Mouse (Mus musculus): ENCODE measurements around the gene Poc1b. TPM values are rescaled to one million over a fixed set of nuclear protein-coding genes. Genes with fewer than 3 reads are reported as not detected.

Poc1b gene
- polyA plus RNA-seq, 1 experiment from 2014 or later: 21.1 TPM

GRCm38 (mm10) chr10:99116650-99117615, 10.1 kb downstream of the Poc1b start:
- H3K9me3 ChIP-seq: no peaks in the 10 kb centered on the region
- 84% methylated on average over 16 of the region's 16 CpGs for WGBS
- H3K4me1 ChIP-seq: peaks cover 34% of the 10 kb centered on the region
- no peak overlapping the region for H3K9ac ChIP-seq
- no peak overlapping the region for H3K27ac ChIP-seq
- H3K4me2 ChIP-seq (replicated peaks): no peak overlapping the region
- H3K4me3 ChIP-seq: no peak overlapping the region
- H3K36me3 ChIP-seq: no peaks in the 10 kb centered on the region
- no peak for ATAC-seq (ENCODE audit: insufficient number of reproducible peaks, insufficient read depth, low FRiP score, low TSS enrichment)
- no peaks in the 10 kb centered on the region for H3K27me3 ChIP-seq

DNA sequence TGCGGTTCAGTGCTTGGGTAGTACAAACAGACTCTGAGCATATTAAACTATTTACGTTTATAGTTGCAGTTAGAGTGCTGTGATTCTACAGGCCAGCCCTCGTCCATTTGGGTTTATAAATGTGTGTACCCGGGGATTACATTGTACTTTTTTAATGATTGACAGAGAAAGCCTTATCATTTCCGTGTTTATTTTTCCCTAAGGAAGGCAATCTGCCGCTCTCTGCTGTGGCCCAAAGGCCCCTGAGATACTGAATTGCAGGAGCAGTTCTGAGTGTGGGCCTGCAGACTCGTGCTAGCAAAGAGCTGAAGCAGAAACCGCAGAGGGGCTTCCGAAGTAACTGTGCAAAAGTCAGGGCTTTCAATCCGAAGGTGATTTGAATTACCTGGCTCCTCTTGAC, 11.0 kb downstream of the Poc1b start:
- H3K9me3 ChIP-seq: no peaks in the 10 kb centered on the region
- no peaks in the 10 kb centered on the region for H3K36me3 ChIP-seq
- H3K9ac ChIP-seq: no peak overlapping the region
- no peak overlapping the region for H3K4me3 ChIP-seq
- H3K4me1 ChIP-seq: peaks cover 34% of the 10 kb centered on the region
- 76% methylated on average over 10 of the region's 10 CpGs for WGBS
- ATAC-seq (ENCODE audit: insufficient number of reproducible peaks, insufficient read depth, low FRiP score, low TSS enrichment): no peak
- no peak overlapping the region for H3K4me2 ChIP-seq (replicated peaks)
- H3K27ac ChIP-seq: no peak overlapping the region
- H3K27me3 ChIP-seq: no peaks in the 10 kb centered on the region

GRCm38 (mm10) chr10:99118697-99119096, 11.9 kb downstream of the Poc1b start:
- Histone ChIP-seq H3K27ac (peak overlapping the region; percentile 11; the same call in 1 of the 2 replicates), H3K9ac (no peak overlapping the region), H3K4me3 (no peak overlapping the region), H3K4me1 (peaks cover 31% of the 10 kb centered on the region), H3K27me3 (no peaks in the 10 kb centered on the region), H3K9me3 (no peaks in the 10 kb centered on the region), H3K4me2 (replicated peaks) (0 out of 2 replicates have a peak overlapping the region, but pooled peaks have one; percentile 19), H3K36me3 (no peaks in the 10 kb centered on the region)
- 38% methylated on average over 6 of the region's 6 CpGs for WGBS
- ATAC-seq (ENCODE audit: insufficient number of reproducible peaks, insufficient read depth, low FRiP score, low TSS enrichment): 0 out of 2 replicates have a peak, but pooled peaks have one; percentile 62

GRCm38 (mm10) chr10:99119471-99119870, 12.6 kb downstream of the Poc1b start:
- no peak overlapping the region for H3K4me2 ChIP-seq (replicated peaks)
- no peaks in the 10 kb centered on the region for H3K9me3 ChIP-seq
- H3K27me3 ChIP-seq: no peaks in the 10 kb centered on the region
- H3K4me1 ChIP-seq: peaks cover 30% of the 10 kb centered on the region
- H3K27ac ChIP-seq: 0 out of 2 replicates have a peak overlapping the region, but pooled peaks have one; percentile 11
- 87% methylated on average over 4 of the region's 4 CpGs for WGBS
- H3K4me3 ChIP-seq: no peak overlapping the region
- H3K9ac ChIP-seq: no peak overlapping the region
- H3K36me3 ChIP-seq: no peaks in the 10 kb centered on the region
- no peak for ATAC-seq (ENCODE audit: insufficient number of reproducible peaks, insufficient read depth, low FRiP score, low TSS enrichment)

DNA sequence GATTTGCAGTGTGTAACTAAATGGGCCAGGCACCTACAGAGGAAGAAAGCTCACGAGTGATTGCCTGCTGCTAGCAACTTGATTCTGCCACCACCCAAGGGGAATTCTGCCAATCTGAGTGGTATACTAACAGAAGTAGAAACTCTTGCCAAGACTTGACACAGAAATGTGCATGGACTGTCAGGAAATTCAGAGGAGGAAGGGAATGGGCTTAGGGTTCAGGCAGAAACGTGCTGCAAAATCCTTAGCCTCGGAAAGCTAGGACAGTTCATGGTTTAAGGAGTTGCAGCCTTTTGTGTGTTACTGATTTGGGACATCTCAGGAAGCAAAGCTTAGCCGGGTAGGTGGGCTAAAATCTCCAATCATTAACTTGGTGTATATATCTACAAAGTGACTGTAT, 19.4 kb downstream of the Poc1b start, which contains the start of gene Phxr2:
Gene Phxr2, minus strand, starts transcription at position 101 of the 400 bp plus-strand sequence.
- H3K4me1 ChIP-seq: no peaks in the 10 kb centered on the region
- H3K27me3 ChIP-seq: no peaks in the 10 kb centered on the region
- no peak within 1 kb of the TSS for H3K4me3 ChIP-seq
- H3K9ac ChIP-seq: no peak within 1 kb of the TSS
- 85% methylated on average over 4 of the region's 4 CpGs for WGBS
- no peak within 1 kb of the TSS for H3K4me2 ChIP-seq (replicated peaks)
- H3K27ac ChIP-seq: no peak within 1 kb of the TSS
- H3K9me3 ChIP-seq: no peaks in the 10 kb centered on the region
- ATAC-seq (ENCODE audit: insufficient number of reproducible peaks, insufficient read depth, low FRiP score, low TSS enrichment): no peak
- H3K36me3 ChIP-seq: peaks cover 7% of the 10 kb centered on the region; the same call in 1 of the 2 replicates

DNA sequence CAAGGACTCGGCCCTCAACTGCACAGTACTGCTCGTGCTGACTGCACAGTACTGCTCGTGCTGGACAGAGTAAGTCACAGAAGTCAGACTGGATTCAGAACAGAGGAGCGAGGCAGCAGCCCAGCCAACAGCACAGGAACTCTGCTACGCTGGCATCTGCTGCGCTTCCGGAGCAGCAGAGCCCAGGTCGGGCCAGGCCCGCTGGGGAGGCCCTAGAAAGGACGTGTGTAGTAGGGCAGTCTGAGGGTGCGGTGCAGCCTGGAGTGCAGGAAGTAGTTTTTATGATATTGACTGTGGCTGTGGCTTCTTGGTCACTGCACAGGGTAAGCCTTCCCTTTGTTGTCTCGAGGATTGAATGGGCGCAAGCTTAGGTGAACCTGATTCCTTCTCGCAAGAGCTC, 20.1 kb downstream of the Poc1b start:
- H3K9me3 ChIP-seq: no peaks in the 10 kb centered on the region
- H3K4me1 ChIP-seq: no peaks in the 10 kb centered on the region
- no peak overlapping the region for H3K4me3 ChIP-seq
- no peak overlapping the region for H3K4me2 ChIP-seq (replicated peaks)
- 88% methylated on average over 14 of the region's 14 CpGs for WGBS
- H3K27me3 ChIP-seq: no peaks in the 10 kb centered on the region
- H3K9ac ChIP-seq: no peak overlapping the region
- H3K27ac ChIP-seq: no peak overlapping the region
- H3K36me3 ChIP-seq: peaks cover 7% of the 10 kb centered on the region; the same call in 1 of the 2 replicates
- no peak for ATAC-seq (ENCODE audit: insufficient number of reproducible peaks, insufficient read depth, low FRiP score, low TSS enrichment)

DNA sequence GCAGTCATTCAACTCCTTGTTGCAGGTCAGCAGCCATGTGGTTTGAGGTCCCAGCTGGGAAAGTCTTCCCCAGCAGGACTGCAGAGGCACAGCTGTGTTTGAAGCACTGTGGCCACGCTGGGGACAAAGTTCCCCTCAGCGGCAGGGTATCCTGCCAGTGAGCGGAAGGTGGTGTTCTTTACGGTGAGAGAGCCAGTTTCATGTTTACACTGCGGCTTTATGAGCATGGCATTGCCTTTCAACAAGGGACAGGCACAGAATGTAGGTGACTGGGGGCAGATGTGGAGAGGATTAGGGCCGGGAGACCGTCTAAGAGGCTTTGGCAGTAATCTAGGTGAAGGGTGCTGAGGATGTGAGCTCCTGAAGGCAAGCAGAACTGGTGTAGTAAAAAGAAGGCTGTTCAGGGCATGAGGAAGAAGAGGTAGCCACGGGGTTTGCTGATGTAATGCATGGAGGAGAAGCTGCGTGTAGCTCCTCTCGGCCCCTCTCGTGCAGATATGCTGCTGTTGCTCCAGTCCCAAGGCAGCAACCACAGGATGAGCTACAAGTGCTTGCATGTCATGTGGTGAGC, 20.9 kb downstream of the Poc1b start:
- H3K4me3 ChIP-seq: no peak overlapping the region
- no peak for ATAC-seq (ENCODE audit: insufficient number of reproducible peaks, insufficient read depth, low FRiP score, low TSS enrichment)
- H3K36me3 ChIP-seq: peaks cover 7% of the 10 kb centered on the region; the same call in 1 of the 2 replicates
- no peaks in the 10 kb centered on the region for H3K27me3 ChIP-seq
- H3K4me2 ChIP-seq (replicated peaks): no peak overlapping the region
- H3K9me3 ChIP-seq: no peaks in the 10 kb centered on the region
- no peaks in the 10 kb centered on the region for H3K4me1 ChIP-seq
- H3K9ac ChIP-seq: no peak overlapping the region
- WGBS: 74% methylated on average over 11 of the region's 11 CpGs
- no peak overlapping the region for H3K27ac ChIP-seq

DNA sequence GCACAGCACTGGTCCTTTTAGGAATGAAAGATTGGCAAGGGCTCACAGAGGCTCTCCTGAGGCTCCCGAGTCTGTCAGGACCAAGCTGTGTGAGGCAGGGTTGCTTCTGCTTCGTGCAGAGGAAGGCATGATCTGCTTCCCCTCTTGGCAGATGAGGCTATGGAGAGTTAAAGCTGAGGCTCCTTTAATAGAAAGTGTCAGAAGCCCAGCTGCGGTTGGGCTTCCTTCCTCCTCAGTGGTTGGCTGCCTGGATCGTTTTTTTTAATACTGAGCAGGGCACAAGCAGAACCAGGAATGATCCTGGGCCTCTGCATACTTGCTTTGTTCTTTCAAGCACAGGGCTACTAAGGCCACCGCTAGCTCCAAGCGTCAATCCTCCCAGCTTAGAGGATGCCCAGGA, 23.8 kb downstream of the Poc1b start:
- no peaks in the 10 kb centered on the region for H3K4me1 ChIP-seq
- no peaks in the 10 kb centered on the region for H3K27me3 ChIP-seq
- no peak for ATAC-seq (ENCODE audit: insufficient number of reproducible peaks, insufficient read depth, low FRiP score, low TSS enrichment)
- H3K9me3 ChIP-seq: no peaks in the 10 kb centered on the region
- WGBS: 40% methylated on average over 6 of the region's 6 CpGs
- H3K36me3 ChIP-seq: peaks cover 10% of the 10 kb centered on the region; the same call in 1 of the 2 replicates
- H3K4me2 ChIP-seq (replicated peaks): no peak overlapping the region
- no peak overlapping the region for H3K27ac ChIP-seq
- no peak overlapping the region for H3K9ac ChIP-seq
- no peak overlapping the region for H3K4me3 ChIP-seq

- peaks cover 10% of the 10 kb centered on the region; the same call in 1 of the 2 replicates for H3K36me3 ChIP-seq
- H3K9me3 ChIP-seq: no peaks in the 10 kb centered on the region
- no peak overlapping the region for H3K4me2 ChIP-seq (replicated peaks)
- H3K27me3 ChIP-seq: no peaks in the 10 kb centered on the region
- no peak overlapping the region for H3K9ac ChIP-seq
- H3K4me1 ChIP-seq: no peaks in the 10 kb centered on the region
- ATAC-seq (ENCODE audit: insufficient number of reproducible peaks, insufficient read depth, low FRiP score, low TSS enrichment): no peak
- no peak overlapping the region for H3K4me3 ChIP-seq
- WGBS: 62% methylated on average over 5 of the region's 5 CpGs
- no peak overlapping the region for H3K27ac ChIP-seq
Observed at GRCm38 (mm10) chr10:99131298-99131697, 24.5 kb downstream of the Poc1b start.

- Histone ChIP-seq H3K36me3 (peaks cover 5% of the 10 kb centered on the region; the same call in 1 of the 2 replicates), H3K4me1 (no peaks in the 10 kb centered on the region), H3K9me3 (no peaks in the 10 kb centered on the region), H3K4me2 (replicated peaks) (no peak overlapping the region), H3K4me3 (no peak overlapping the region), H3K27ac (no peak overlapping the region), H3K27me3 (no peaks in the 10 kb centered on the region), H3K9ac (no peak overlapping the region)
- 79% methylated on average over 6 of the region's 6 CpGs for WGBS
- no peak for ATAC-seq (ENCODE audit: insufficient number of reproducible peaks, insufficient read depth, low FRiP score, low TSS enrichment)
Observed at GRCm38 (mm10) chr10:99132189-99132588, 25.4 kb downstream of the Poc1b start.

DNA sequence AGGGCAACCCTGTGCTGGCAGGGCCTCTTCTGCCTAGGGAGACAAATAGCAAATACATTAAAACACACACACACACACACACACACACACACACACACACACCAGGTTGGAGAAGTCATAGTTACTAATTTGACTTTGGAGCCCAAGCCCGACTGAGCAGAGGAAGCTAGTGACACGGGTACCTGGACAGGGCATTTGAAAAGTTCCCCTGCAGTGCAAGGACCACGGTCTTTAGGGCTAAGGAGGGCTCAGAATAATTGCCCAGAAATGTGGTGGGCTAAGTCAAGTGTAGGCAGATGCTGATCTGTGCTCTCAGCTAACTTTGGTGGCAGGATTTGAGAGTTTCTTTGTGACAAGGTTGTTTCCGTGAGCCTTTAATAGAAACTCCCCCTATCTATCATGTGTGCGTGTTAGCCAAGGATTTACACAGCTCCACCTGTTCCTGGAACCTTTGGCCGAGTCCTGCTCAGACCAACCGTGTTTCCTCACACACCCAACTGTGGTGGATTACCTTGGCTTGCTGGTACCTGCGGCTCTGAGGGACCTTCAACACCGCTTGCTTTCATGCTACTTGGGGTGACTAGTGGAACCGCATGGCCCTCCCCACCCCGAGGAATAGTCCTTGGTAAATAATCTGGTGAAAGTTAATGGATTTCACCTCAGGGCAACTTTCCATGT, 25.9 kb downstream of the Poc1b start:
- no peaks in the 10 kb centered on the region for H3K4me1 ChIP-seq
- no peaks in the 10 kb centered on the region for H3K9me3 ChIP-seq
- no peak overlapping the region for H3K9ac ChIP-seq
- no peak overlapping the region for H3K4me3 ChIP-seq
- H3K27ac ChIP-seq: no peak overlapping the region
- H3K4me2 ChIP-seq (replicated peaks): no peak overlapping the region
- H3K27me3 ChIP-seq: no peaks in the 10 kb centered on the region
- ATAC-seq (ENCODE audit: insufficient number of reproducible peaks, insufficient read depth, low FRiP score, low TSS enrichment): no peak
- peaks cover 4% of the 10 kb centered on the region; the same call in 1 of the 2 replicates for H3K36me3 ChIP-seq
- 91% methylated on average over 11 of the region's 11 CpGs for WGBS
